Mouse (Mus musculus): Measurements from ENCODE around the gene Zfp518a. TPM values are rescaled to one million over a fixed set of nuclear protein-coding genes. Genes with fewer than 3 reads are reported as not detected.
A peak's percentile ranks its signal among the peaks of the same experiment; 100 is the strongest.

Zfp518a gene
- total RNA-seq (2014; rRNA removed) (6.7 and 7.0 TPM in 2 replicates), polyA plus RNA-seq (2012; rRNA removed) (0.22 and 0.51 TPM in 2 replicates)

GRCm38 (mm10) chr19:40894519-40895392, at the start of gene Zfp518a:
Zfp518a (plus strand) TSS chr19:40894705.
- peak; percentile 71 for DNase-seq (ENCODE audit: extremely low read depth, low read depth, low spot score)
- Histone ChIP-seq H3K4me1 (ENCODE audit: control insufficient read depth, insufficient read depth, low read length) (peaks cover 3% of the 10 kb centered on the region; the same call in 1 of the 2 replicates), H3K4me3 (ENCODE audit: insufficient read depth, low read depth, low read length) (peak within 1 kb of the TSS; percentile 83), H3K36me3 (ENCODE audit: control insufficient read depth, insufficient read depth, low read length) (no peaks in the 10 kb centered on the region), H3K79me2 (ENCODE audit: control insufficient read depth, insufficient read depth, low read length) (no peaks in the 10 kb centered on the region), H3K9ac (ENCODE audit: low read depth, low read length) (peak within 1 kb of the TSS; percentile 69), H3K27me3 (ENCODE audit: control insufficient read depth, insufficient read depth, low read length) (no peaks in the 10 kb centered on the region), H3K27ac (replicated peaks; ENCODE audit: insufficient read depth, low read depth, low read length) (peak within 1 kb of the TSS; percentile 73)
- TF ChIP-seq CTCF (IDR thresholded peaks at IDR 0.05; ENCODE audit: low read depth, low read length) (no peak), POLR2A (IDR thresholded peaks at IDR 0.05; ENCODE audit: extremely low read depth, insufficient read depth, low read length) (0 out of 2 replicates have a peak, but pooled peaks have one; percentile 34)
- WGBS: under 1% methylated on average over 89 of the region's 89 CpGs

GRCm38 (mm10) chr19:40844731-40845130, 49.8 kb upstream of the Zfp518a start:
- Histone ChIP-seq H3K36me3 (ENCODE audit: control insufficient read depth, insufficient read depth, low read length) (peaks cover 20% of the 10 kb centered on the region; the same call in 1 of the 2 replicates), H3K27me3 (ENCODE audit: control insufficient read depth, insufficient read depth, low read length) (no peaks in the 10 kb centered on the region), H3K4me3 (ENCODE audit: insufficient read depth, low read depth, low read length) (no peak overlapping the region), H3K79me2 (ENCODE audit: control insufficient read depth, insufficient read depth, low read length) (no peaks in the 10 kb centered on the region; the same call in 1 of the 2 replicates), H3K4me1 (ENCODE audit: control insufficient read depth, insufficient read depth, low read length) (no peaks in the 10 kb centered on the region), H3K9ac (ENCODE audit: low read depth, low read length) (no peak overlapping the region), H3K27ac (replicated peaks; ENCODE audit: insufficient read depth, low read depth, low read length) (no peak overlapping the region)
- DNase-seq (ENCODE audit: extremely low read depth, low read depth, low spot score): no peak
- TF ChIP-seq CTCF (IDR thresholded peaks at IDR 0.05; ENCODE audit: low read depth, low read length) (no peak), POLR2A (IDR thresholded peaks at IDR 0.05; ENCODE audit: extremely low read depth, insufficient read depth, low read length) (no peak)
- 93% methylated on average over 13 of the region's 13 CpGs for WGBS

GRCm38 (mm10) chr19:40849391-40849790, 45.1 kb upstream of the Zfp518a start:
- Histone ChIP-seq H3K27me3 (ENCODE audit: control insufficient read depth, insufficient read depth, low read length) (no peaks in the 10 kb centered on the region), H3K27ac (replicated peaks; ENCODE audit: insufficient read depth, low read depth, low read length) (no peak overlapping the region), H3K4me3 (ENCODE audit: insufficient read depth, low read depth, low read length) (no peak overlapping the region), H3K9ac (ENCODE audit: low read depth, low read length) (no peak overlapping the region), H3K79me2 (ENCODE audit: control insufficient read depth, insufficient read depth, low read length) (no peaks in the 10 kb centered on the region), H3K36me3 (ENCODE audit: control insufficient read depth, insufficient read depth, low read length) (peaks cover 14% of the 10 kb centered on the region; the same call in 1 of the 2 replicates), H3K4me1 (ENCODE audit: control insufficient read depth, insufficient read depth, low read length) (no peaks in the 10 kb centered on the region)
- 91% methylated on average over 12 of the region's 12 CpGs for WGBS
- TF ChIP-seq CTCF (IDR thresholded peaks at IDR 0.05; ENCODE audit: low read depth, low read length): no peak
- TF ChIP-seq POLR2A (IDR thresholded peaks at IDR 0.05; ENCODE audit: extremely low read depth, insufficient read depth, low read length): no peak
- DNase-seq (ENCODE audit: extremely low read depth, low read depth, low spot score): no peak

GRCm38 (mm10) chr19:40859555-40859954, 35.0 kb upstream of the Zfp518a start:
- Histone ChIP-seq H3K9ac (ENCODE audit: low read depth, low read length) (no peak overlapping the region), H3K4me1 (ENCODE audit: control insufficient read depth, insufficient read depth, low read length) (no peaks in the 10 kb centered on the region), H3K4me3 (ENCODE audit: insufficient read depth, low read depth, low read length) (no peak overlapping the region), H3K27ac (replicated peaks; ENCODE audit: insufficient read depth, low read depth, low read length) (no peak overlapping the region), H3K79me2 (ENCODE audit: control insufficient read depth, insufficient read depth, low read length) (no peaks in the 10 kb centered on the region), H3K36me3 (ENCODE audit: control insufficient read depth, insufficient read depth, low read length) (no peaks in the 10 kb centered on the region), H3K27me3 (ENCODE audit: control insufficient read depth, insufficient read depth, low read length) (peaks cover 8% of the 10 kb centered on the region; the same call in 1 of the 2 replicates)
- no peak for TF ChIP-seq CTCF (IDR thresholded peaks at IDR 0.05; ENCODE audit: low read depth, low read length)
- peak; percentile 8 for DNase-seq (ENCODE audit: extremely low read depth, low read depth, low spot score)
- WGBS: 23% methylated on average over 4 of the region's 4 CpGs

GRCm38 (mm10) chr19:40868284-40868683, 26.2 kb upstream of the Zfp518a start:
- WGBS: 24% methylated on average over 5 of the region's 5 CpGs
- DNase-seq (ENCODE audit: extremely low read depth, low read depth, low spot score): no peak
- TF ChIP-seq CTCF (IDR thresholded peaks at IDR 0.05; ENCODE audit: low read depth, low read length) (no peak), POLR2A (IDR thresholded peaks at IDR 0.05; ENCODE audit: extremely low read depth, insufficient read depth, low read length) (no peak)

More at GRCm38 (mm10) chr19:40868284-40868683, 26.2 kb upstream of the Zfp518a start:
- H3K27me3 ChIP-seq (ENCODE audit: control insufficient read depth, insufficient read depth, low read length): peaks cover 7% of the 10 kb centered on the region; the same call in 1 of the 2 replicates
- H3K4me3 ChIP-seq (ENCODE audit: insufficient read depth, low read depth, low read length): no peak overlapping the region
- H3K4me1 ChIP-seq (ENCODE audit: control insufficient read depth, insufficient read depth, low read length): no peaks in the 10 kb centered on the region
- H3K36me3 ChIP-seq (ENCODE audit: control insufficient read depth, insufficient read depth, low read length): no peaks in the 10 kb centered on the region
- H3K79me2 ChIP-seq (ENCODE audit: control insufficient read depth, insufficient read depth, low read length): no peaks in the 10 kb centered on the region
- H3K27ac ChIP-seq (replicated peaks; ENCODE audit: insufficient read depth, low read depth, low read length): no peak overlapping the region
- H3K9ac ChIP-seq (ENCODE audit: low read depth, low read length): no peak overlapping the region
